Mouse (Mus musculus): Measurements from ENCODE around the gene Ankrd55. TPM values are rescaled to one million over a fixed set of nuclear protein-coding genes. Genes with fewer than 3 reads are reported as not detected.

Gene Ankrd55
- polyA plus RNA-seq (2015; fragmentation: Nextera tagmentation; extraction: Ambion mirVana): not detected in 2 replicates

- Histone ChIP-seq H3K27ac (no peak within 1 kb of the TSS), H3K36me3 (no peaks in the 10 kb centered on the region), H3K4me2 (peak within 1 kb of the TSS; percentile 60), H3K27me3 (0 out of 2 replicates have a peak, but pooled peaks cover 3% of the 10 kb centered on the region), H3K4me3 (peak within 1 kb of the TSS; percentile 29), H3K9me3 (no peaks in the 10 kb centered on the region), H3K9ac (0 out of 2 replicates have a peak within 1 kb of the TSS, but pooled peaks have one; percentile 19), H3K4me1 (peaks cover 13% of the 10 kb centered on the region)
- ATAC-seq (ENCODE audit: borderline replicate concordance, extremely low read depth, low FRiP score, low TSS enrichment): peak; percentile 93
- 8% methylated on average over 22 of the region's 22 CpGs for WGBS
These were observed at the start of gene Ankrd55 for GRCm38 (mm10) chr13:112288225-112289178. Ankrd55 (plus strand) TSS chr13:112288451.

- Histone ChIP-seq H3K4me1 (peaks cover 14% of the 10 kb centered on the region), H3K36me3 (no peaks in the 10 kb centered on the region), H3K9me3 (no peaks in the 10 kb centered on the region), H3K9ac (no peak overlapping the region), H3K27me3 (no peaks in the 10 kb centered on the region), H3K4me2 (no peak overlapping the region), H3K27ac (no peak overlapping the region), H3K4me3 (no peak overlapping the region)
- WGBS: 89% methylated on average over 2 of the region's 2 CpGs
- no peak for ATAC-seq (ENCODE audit: borderline replicate concordance, extremely low read depth, low FRiP score, low TSS enrichment)
These were observed 49.0 kb upstream of the Ankrd55 start for GRCm38 (mm10) chr13:112239239-112239638.

GRCm38 (mm10) chr13:112241431-112241830 is 46.8 kb upstream of the Ankrd55 start:
- Histone ChIP-seq H3K4me3 (no peak overlapping the region), H3K4me1 (peaks cover 14% of the 10 kb centered on the region), H3K36me3 (no peaks in the 10 kb centered on the region), H3K4me2 (no peak overlapping the region), H3K9ac (no peak overlapping the region), H3K27ac (no peak overlapping the region), H3K9me3 (no peaks in the 10 kb centered on the region), H3K27me3 (no peaks in the 10 kb centered on the region)
- no peak for ATAC-seq (ENCODE audit: borderline replicate concordance, extremely low read depth, low FRiP score, low TSS enrichment)
- 39% methylated on average over 8 of the region's 8 CpGs for WGBS

GRCm38 (mm10) chr13:112245131-112245530 is 43.1 kb upstream of the Ankrd55 start:
- no peak for ATAC-seq (ENCODE audit: borderline replicate concordance, extremely low read depth, low FRiP score, low TSS enrichment)
- no peaks in the 10 kb centered on the region for H3K36me3 ChIP-seq
- no peak overlapping the region for H3K27ac ChIP-seq
- H3K9me3 ChIP-seq: no peaks in the 10 kb centered on the region
- H3K9ac ChIP-seq: no peak overlapping the region
- no peaks in the 10 kb centered on the region for H3K27me3 ChIP-seq
- WGBS: 53% methylated on average over 5 of the region's 5 CpGs
- H3K4me2 ChIP-seq: no peak overlapping the region
- peaks cover 7% of the 10 kb centered on the region for H3K4me1 ChIP-seq
- no peak overlapping the region for H3K4me3 ChIP-seq

- Histone ChIP-seq H3K36me3 (no peaks in the 10 kb centered on the region), H3K27me3 (no peaks in the 10 kb centered on the region), H3K4me2 (no peak overlapping the region), H3K9ac (no peak overlapping the region), H3K4me1 (peaks cover 41% of the 10 kb centered on the region), H3K9me3 (no peaks in the 10 kb centered on the region), H3K27ac (peak overlapping the region; percentile 3; the same call in 1 of the 2 replicates), H3K4me3 (no peak overlapping the region)
- WGBS: 52% methylated on average over 2 of the region's 2 CpGs
- no peak for ATAC-seq (ENCODE audit: borderline replicate concordance, extremely low read depth, low FRiP score, low TSS enrichment)
These were observed 36.8 kb upstream of the Ankrd55 start for GRCm38 (mm10) chr13:112251433-112251832.

GRCm38 (mm10) chr13:112252012-112252411 is 36.2 kb upstream of the Ankrd55 start:
- Histone ChIP-seq H3K4me3 (no peak overlapping the region), H3K4me2 (no peak overlapping the region), H3K36me3 (no peaks in the 10 kb centered on the region), H3K4me1 (peaks cover 41% of the 10 kb centered on the region), H3K9ac (no peak overlapping the region), H3K27me3 (no peaks in the 10 kb centered on the region), H3K27ac (peak overlapping the region; percentile 3; the same call in 1 of the 2 replicates), H3K9me3 (no peaks in the 10 kb centered on the region)
- 50% methylated on average over 3 of the region's 3 CpGs for WGBS
- ATAC-seq (ENCODE audit: borderline replicate concordance, extremely low read depth, low FRiP score, low TSS enrichment): no peak

GRCm38 (mm10) chr13:112252991-112253620 is 35.1 kb upstream of the Ankrd55 start:
- peak; percentile 62; the same call in 1 of the 2 replicates for ATAC-seq (ENCODE audit: borderline replicate concordance, extremely low read depth, low FRiP score, low TSS enrichment)
- 31% methylated on average over 13 of the region's 13 CpGs for WGBS
- Histone ChIP-seq H3K4me3 (no peak overlapping the region), H3K36me3 (no peaks in the 10 kb centered on the region), H3K9ac (no peak overlapping the region), H3K27ac (peak overlapping the region; percentile 45), H3K4me1 (peaks cover 41% of the 10 kb centered on the region), H3K4me2 (no peak overlapping the region), H3K9me3 (no peaks in the 10 kb centered on the region), H3K27me3 (no peaks in the 10 kb centered on the region)

GRCm38 (mm10) chr13:112254116-112254515 is 34.1 kb upstream of the Ankrd55 start:
- no peaks in the 10 kb centered on the region for H3K27me3 ChIP-seq
- H3K9me3 ChIP-seq: no peaks in the 10 kb centered on the region
- H3K9ac ChIP-seq: no peak overlapping the region
- H3K4me2 ChIP-seq: no peak overlapping the region
- no peaks in the 10 kb centered on the region for H3K36me3 ChIP-seq
- H3K27ac ChIP-seq: peak overlapping the region; percentile 25; the same call in 1 of the 2 replicates
- peaks cover 46% of the 10 kb centered on the region for H3K4me1 ChIP-seq
- ATAC-seq (ENCODE audit: borderline replicate concordance, extremely low read depth, low FRiP score, low TSS enrichment): peak; percentile 48
- WGBS: 48% methylated on average over 8 of the region's 8 CpGs
- H3K4me3 ChIP-seq: no peak overlapping the region

GRCm38 (mm10) chr13:112255862-112256261 is 32.4 kb upstream of the Ankrd55 start:
- Histone ChIP-seq H3K4me2 (no peak overlapping the region), H3K9me3 (no peaks in the 10 kb centered on the region), H3K36me3 (no peaks in the 10 kb centered on the region), H3K4me3 (no peak overlapping the region), H3K27ac (no peak overlapping the region), H3K27me3 (no peaks in the 10 kb centered on the region), H3K4me1 (peaks cover 46% of the 10 kb centered on the region), H3K9ac (no peak overlapping the region)
- no peak for ATAC-seq (ENCODE audit: borderline replicate concordance, extremely low read depth, low FRiP score, low TSS enrichment)
- WGBS: 68% methylated on average over 5 of the region's 5 CpGs

GRCm38 (mm10) chr13:112258478-112258877 is 29.8 kb upstream of the Ankrd55 start:
- H3K4me1 ChIP-seq: peaks cover 23% of the 10 kb centered on the region
- ATAC-seq (ENCODE audit: borderline replicate concordance, extremely low read depth, low FRiP score, low TSS enrichment): no peak
- WGBS: 65% methylated on average over 10 of the region's 10 CpGs
- no peak overlapping the region for H3K9ac ChIP-seq
- no peaks in the 10 kb centered on the region for H3K9me3 ChIP-seq
- no peaks in the 10 kb centered on the region for H3K27me3 ChIP-seq
- no peak overlapping the region for H3K4me3 ChIP-seq
- no peak overlapping the region for H3K27ac ChIP-seq
- H3K36me3 ChIP-seq: no peaks in the 10 kb centered on the region
- H3K4me2 ChIP-seq: no peak overlapping the region

- no peaks in the 10 kb centered on the region for H3K27me3 ChIP-seq
- H3K36me3 ChIP-seq: no peaks in the 10 kb centered on the region
- 12% methylated on average over 2 of the region's 2 CpGs for WGBS
- no peak overlapping the region for H3K4me2 ChIP-seq
- peak; percentile 76; the same call in 1 of the 2 replicates for ATAC-seq (ENCODE audit: borderline replicate concordance, extremely low read depth, low FRiP score, low TSS enrichment)
- H3K9ac ChIP-seq: no peak overlapping the region
- H3K4me1 ChIP-seq: peaks cover 14% of the 10 kb centered on the region
- H3K9me3 ChIP-seq: no peaks in the 10 kb centered on the region
- H3K4me3 ChIP-seq: no peak overlapping the region
- H3K27ac ChIP-seq: no peak overlapping the region
These were observed 28.9 kb upstream of the Ankrd55 start for GRCm38 (mm10) chr13:112259398-112259797.

GRCm38 (mm10) chr13:112264666-112265065 is 23.6 kb upstream of the Ankrd55 start:
- ATAC-seq (ENCODE audit: borderline replicate concordance, extremely low read depth, low FRiP score, low TSS enrichment): no peak
- WGBS: 10% methylated on average over 4 of the region's 4 CpGs
- Histone ChIP-seq H3K36me3 (no peaks in the 10 kb centered on the region), H3K9ac (no peak overlapping the region), H3K4me2 (no peak overlapping the region), H3K27ac (no peak overlapping the region), H3K4me1 (no peaks in the 10 kb centered on the region), H3K9me3 (no peaks in the 10 kb centered on the region), H3K27me3 (no peaks in the 10 kb centered on the region), H3K4me3 (no peak overlapping the region)

Data from lung, embryonic 15.5 days (tissue).